Mouse (Mus musculus): ENCODE data around the gene B3galt4.

B3galt4 gene

GRCm38 (mm10) chr17:33943454-33943853 is 7.8 kb downstream of the B3galt4 start:
- no peak for DNase-seq (ENCODE audit: low read depth, low spot score)

GRCm38 (mm10) chr17:33941381-33941780 is 9.9 kb downstream of the B3galt4 start:
- no peak for DNase-seq (ENCODE audit: low read depth, low spot score)

- peak; percentile 31 for DNase-seq (ENCODE audit: low read depth, low spot score)
Measured at GRCm38 (mm10) chr17:33940981-33941380, 10.3 kb downstream of the B3galt4 start.

GRCm38 (mm10) chr17:33940206-33940805 is 11.0 kb downstream of the B3galt4 start, which contains the start of the genes Pfdn6 and Wdr46:
Pfdn6 (minus strand) TSS chr17:33940343.
Wdr46 (plus strand) TSS chr17:33940660.
- peak; percentile 93 for DNase-seq (ENCODE audit: low read depth, low spot score)

GRCm38 (mm10) chr17:33938783-33939182 is 12.5 kb downstream of the B3galt4 start:
- no peak for DNase-seq (ENCODE audit: low read depth, low spot score)

- DNase-seq (ENCODE audit: low read depth, low spot score), result no peak
Measured at GRCm38 (mm10) chr17:33936993-33937392, 14.3 kb downstream of the B3galt4 start.

- no peak for DNase-seq (ENCODE audit: low read depth, low spot score)
Measured at GRCm38 (mm10) chr17:33935422-33936055, 15.7 kb downstream of the B3galt4 start.

- DNase-seq (ENCODE audit: low read depth, low spot score), result no peak
Measured at GRCm38 (mm10) chr17:33932970-33933369, 18.3 kb downstream of the B3galt4 start.

GRCm38 (mm10) chr17:33932448-33932847 is 18.8 kb downstream of the B3galt4 start:
- DNase-seq (ENCODE audit: low read depth, low spot score), result no peak

- DNase-seq (ENCODE audit: low read depth, low spot score), result no peak
Measured at GRCm38 (mm10) chr17:33931947-33932346, 19.3 kb downstream of the B3galt4 start.

GRCm38 (mm10) chr17:33931159-33931866 is 20.0 kb downstream of the B3galt4 start:
- peak; percentile 63 for DNase-seq (ENCODE audit: low read depth, low spot score)

GRCm38 (mm10) chr17:33930280-33931158 is 20.8 kb downstream of the B3galt4 start:
- DNase-seq (ENCODE audit: low read depth, low spot score), result peak; percentile 76

GRCm38 (mm10) chr17:33929371-33930279 is 21.7 kb downstream of the B3galt4 start, which contains the start of gene Rgl2:
Rgl2 (plus strand) TSS chr17:33929543.
- peak; percentile 95 for DNase-seq (ENCODE audit: low read depth, low spot score)

- no peak for DNase-seq (ENCODE audit: low read depth, low spot score)
Measured at GRCm38 (mm10) chr17:33928251-33928947, 22.9 kb downstream of the B3galt4 start.

GRCm38 (mm10) chr17:33926207-33926932 is 24.9 kb downstream of the B3galt4 start:
- peak; percentile 54 for DNase-seq (ENCODE audit: low read depth, low spot score)

GRCm38 (mm10) chr17:33925406-33926116 is 25.7 kb downstream of the B3galt4 start:
- peak; percentile 40 for DNase-seq (ENCODE audit: low read depth, low spot score)

GRCm38 (mm10) chr17:33924577-33925283 is 26.6 kb downstream of the B3galt4 start:
- DNase-seq (ENCODE audit: low read depth, low spot score), result peak; percentile 79

GRCm38 (mm10) chr17:33921361-33921760 is 29.9 kb downstream of the B3galt4 start:
- DNase-seq (ENCODE audit: low read depth, low spot score), result no peak
